Mouse (Mus musculus) cerebellum, adult 9-10 months (tissue): ENCODE data around the gene Cbfa2t3.
"Not testable (repeated sequence)": the region's sequence is repeated elsewhere in the genome, so short reads cannot be mapped to it uniquely, and the experiment has no call there.

Experiments used
- DNase-seq: peaks from one replicate; pipeline ENCODE4 v3.0.0; 2022

Gene Cbfa2t3

DNA sequence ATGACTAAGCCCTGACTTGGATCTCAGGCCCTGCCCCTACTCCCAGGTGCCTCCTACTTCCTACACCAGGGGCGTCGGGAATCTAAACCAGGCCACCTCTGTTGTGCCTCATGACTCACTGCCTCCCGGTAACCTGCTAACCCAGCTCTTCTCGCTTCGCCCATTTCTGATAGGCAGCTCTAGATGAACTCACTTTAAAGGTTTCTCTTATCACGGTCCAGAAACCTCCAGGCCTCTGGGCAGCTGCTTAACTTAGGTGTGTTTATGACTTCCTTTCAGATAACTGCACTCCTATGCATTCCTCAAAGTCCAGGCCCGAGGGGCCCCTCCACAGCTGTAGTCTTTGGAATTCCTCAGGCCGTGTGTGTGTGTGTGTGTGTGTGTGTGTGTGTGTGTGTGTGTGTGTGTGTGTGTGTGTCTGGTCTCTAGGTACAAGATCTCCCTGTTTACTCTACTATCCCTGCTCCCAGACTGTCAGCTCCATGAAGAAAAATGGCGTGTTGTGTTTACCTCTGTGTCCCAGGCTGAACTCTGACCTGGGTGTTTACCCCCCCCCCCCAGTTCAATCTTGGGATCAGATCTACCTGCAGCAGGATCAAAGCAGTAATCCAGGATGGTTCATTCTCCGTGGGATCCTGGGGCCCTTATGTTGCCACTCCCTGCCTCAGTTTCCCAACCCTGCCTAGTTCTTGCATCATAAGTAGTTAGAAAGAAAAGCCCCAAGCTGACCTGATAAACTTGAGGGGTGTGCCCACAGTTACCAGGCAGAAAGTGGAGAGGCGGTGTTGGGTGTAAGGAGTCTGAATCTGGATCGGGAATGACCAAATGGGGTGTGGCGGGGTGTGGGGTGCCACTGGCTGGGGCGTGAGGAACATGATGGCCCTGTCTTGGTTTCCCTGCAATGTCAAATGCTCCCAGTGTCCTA, 62.8 kb downstream of the Cbfa2t3 start:
- DNase-seq: no peak

- DNase-seq: peak; percentile 61
Measured at GRCm38 (mm10) chr8:122633205-122633604, 65.7 kb downstream of the Cbfa2t3 start.

DNA sequence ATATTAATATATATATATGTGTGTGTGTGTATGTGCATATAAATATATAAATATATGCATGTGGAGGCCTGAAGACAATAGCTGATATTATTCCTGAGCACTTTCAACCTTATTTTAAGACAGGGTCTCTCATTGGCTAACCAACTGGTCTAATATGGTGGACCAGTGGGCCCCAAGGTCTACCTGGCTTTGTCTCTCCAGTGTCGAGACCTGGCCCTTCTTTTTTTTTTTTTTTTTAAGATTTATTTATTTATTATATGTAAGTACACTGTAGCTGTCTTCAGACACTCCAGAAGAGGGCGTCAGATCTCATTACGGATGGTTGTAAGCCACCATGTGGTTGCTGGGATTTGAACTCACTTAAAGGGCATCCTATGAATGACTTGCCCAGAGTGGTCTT, 66.8 kb downstream of the Cbfa2t3 start:
- DNase-seq: not testable (repeated sequence)

- DNase-seq: no peak
Measured at GRCm38 (mm10) chr8:122630696-122631095, 68.2 kb downstream of the Cbfa2t3 start.

DNA sequence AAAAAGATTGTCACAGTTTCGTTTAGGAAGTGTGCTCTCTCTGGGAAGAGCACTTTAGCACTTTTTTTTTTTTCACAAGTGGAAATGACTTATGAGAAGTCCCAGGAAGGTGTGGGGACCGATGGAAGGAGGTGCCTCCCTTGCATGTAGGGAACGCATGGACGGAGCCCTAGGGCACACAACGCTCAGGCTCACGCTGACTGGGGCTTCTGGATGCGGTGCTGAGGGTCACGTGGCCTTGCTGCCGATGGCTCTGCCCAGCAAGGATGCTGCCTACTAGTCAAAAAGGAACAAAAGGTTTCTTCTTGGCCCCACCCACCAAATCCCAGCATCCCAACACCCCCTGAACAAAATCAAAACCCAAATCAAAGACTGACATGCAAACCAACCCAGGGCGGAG, 69.5 kb downstream of the Cbfa2t3 start:
- no peak for DNase-seq

DNA sequence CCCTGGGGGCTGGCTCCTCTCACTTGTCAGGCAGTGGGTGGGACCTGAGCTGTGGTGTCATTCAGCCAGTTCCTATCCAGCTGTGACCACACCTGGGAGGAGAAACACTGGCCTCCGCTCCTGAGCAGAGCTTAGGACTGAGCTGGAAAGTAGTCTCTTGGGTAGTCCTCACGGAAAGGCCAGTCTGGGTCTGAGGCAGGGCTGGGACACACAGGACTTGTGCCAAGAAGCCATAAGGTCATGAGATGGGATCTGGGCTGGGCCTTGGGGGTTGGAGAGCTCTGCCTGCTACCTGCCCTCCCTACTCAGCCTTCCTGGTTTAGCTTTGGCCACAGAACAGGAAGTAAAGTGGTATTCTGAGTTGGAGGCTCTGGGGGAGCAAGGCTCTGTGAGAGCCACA, 72.0 kb downstream of the Cbfa2t3 start:
- DNase-seq: no peak

GRCm38 (mm10) chr8:122625811-122626210, 73.1 kb downstream of the Cbfa2t3 start:
- no peak for DNase-seq

DNA sequence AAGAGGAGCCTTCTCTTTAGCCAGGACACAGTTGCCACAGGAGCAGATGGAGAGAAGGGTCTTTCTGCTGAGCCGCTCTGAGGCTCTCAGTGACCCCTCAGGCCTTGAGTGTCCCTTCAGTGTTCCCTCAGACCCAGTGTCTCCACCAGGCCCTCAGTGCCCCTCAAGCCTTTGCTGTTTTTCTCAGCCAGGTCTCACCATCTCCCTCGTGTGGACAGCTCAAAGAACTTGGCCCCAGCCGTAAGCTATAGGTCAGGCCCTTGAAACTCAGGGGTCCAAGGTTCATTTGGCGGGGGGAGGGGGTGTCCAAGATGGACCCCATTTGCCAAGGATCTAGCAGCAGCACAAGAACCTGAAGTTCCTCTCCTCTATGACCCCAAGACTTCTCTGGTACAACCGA, 74.3 kb downstream of the Cbfa2t3 start:
- DNase-seq: no peak

- no peak for DNase-seq
Measured at GRCm38 (mm10) chr8:122623844-122624642, 74.9 kb downstream of the Cbfa2t3 start.

GRCm38 (mm10) chr8:122622727-122623126, 76.2 kb downstream of the Cbfa2t3 start, which contains the start of gene Pabpn1l:
Gene Pabpn1l (minus strand): TSS chr8:122622739.
- DNase-seq: no peak

DNA sequence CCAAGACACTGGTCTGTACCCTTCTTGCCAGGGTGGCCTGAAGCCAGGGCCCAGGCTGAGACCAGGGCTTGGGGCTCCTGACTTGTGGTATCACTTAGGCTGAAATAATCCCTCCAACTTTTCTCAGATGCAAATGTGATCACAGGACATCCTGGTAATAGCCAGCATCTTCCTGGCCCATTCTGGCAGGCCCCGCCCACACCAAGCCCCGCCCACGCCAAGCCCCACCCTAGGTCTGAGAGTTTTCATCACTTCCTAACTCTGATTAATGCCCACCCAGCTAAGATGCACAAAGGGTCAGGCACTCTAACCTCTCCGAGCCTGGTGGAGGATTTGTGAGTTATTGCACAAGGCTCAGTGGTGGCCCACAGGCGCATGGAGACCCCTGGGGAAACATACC, 78.5 kb downstream of the Cbfa2t3 start:
- DNase-seq: no peak

DNA sequence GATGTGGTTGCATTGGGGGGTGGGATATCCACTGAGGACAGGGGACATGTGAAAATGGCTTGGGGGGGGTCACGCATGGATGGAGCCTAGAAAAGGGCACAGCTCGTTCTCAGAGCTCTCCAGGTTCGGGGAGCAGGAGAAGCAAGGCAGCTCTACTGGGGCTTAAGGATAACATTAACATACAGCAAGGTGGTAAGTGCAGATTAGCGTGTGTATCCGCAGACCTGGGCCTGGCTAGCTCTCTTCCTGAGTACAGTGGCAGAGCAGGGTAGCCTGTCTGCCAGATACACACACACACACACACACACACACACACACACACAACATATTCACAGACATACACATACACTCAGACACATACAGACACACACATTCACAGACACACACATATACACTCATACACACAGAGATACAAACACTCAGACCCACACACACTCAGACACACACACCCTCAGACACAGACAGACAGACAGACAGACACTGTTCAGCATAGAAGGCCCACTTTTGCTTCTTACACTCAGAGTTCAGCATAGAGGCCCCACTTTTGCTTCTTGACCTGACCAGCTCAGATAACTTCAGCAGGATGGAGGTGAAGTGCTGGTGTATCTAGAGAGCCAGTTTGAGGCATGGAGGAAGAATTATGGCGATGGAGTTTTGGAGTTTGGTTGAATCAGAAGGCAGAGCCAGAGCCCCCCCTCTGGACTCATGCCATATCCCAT, 80.1 kb downstream of the Cbfa2t3 start:
- no peak for DNase-seq

DNA sequence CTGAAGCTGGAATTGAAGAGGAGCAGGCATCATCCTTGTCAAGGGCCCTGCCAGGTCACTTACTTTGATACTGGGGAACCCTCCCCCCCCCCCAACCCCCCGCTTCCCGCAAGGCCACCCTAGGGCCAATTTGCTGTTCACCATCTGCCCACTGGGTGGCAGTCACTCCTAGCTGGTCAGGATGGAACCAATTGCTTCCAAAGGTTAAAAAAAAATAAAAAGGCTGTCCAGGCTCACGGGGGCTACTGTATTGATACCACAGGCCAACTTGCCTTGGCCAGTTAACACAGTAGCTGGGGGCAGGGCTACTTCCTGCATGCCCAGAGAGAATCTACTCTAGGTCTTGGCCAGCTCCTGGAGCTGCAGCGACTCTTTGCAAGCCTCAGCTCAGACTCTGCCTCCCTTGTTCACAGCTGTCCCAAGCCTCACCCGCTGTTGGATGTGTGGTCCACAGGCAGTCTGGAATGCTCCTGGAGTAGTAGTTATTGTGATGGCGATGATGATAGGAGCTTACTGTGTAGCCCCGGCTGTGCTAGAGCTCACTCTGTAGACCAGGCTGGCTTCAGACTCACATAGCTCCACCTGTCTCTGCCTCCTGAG, 80.9 kb downstream of the Cbfa2t3 start:
- peak; percentile 88 for DNase-seq

DNA sequence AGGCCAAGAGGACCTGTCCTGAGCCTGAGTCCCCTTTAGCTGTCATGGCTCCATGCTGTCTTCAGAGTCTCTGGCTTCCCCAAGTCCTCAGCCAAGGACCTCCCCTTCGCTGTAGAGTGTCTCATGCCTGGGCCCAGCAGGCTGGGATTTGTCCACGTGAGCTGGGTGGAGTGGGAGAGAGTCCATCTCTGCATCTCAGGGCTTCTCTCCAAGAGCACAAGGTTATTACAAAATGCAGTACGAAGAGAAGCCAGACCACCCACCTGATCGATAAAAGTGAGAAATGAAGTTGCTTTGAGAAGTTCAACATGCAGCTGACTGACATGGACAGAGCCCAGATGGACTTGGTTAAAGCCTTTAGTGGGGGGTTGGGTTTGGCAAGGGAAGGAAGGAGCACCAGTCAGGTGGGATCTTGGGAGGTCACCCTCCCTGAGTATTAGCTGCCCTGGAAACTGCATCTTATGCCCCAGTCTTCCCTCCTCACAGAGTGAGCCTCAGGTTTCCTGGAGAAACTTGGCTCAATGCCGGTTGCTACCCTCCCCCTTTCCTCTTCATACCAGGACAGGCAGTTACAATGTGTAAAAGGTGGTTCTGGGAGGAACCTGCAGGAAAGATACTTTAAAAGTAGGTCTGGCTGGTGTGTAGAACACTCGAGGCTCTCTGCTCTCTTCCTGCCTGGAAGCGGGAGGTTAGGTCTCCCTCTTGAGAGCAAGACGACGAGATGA, 82.6 kb downstream of the Cbfa2t3 start:
- DNase-seq: no peak

- DNase-seq: peak; percentile 98
Measured at GRCm38 (mm10) chr8:122611295-122612133, 87.4 kb downstream of the Cbfa2t3 start, which contains the start of the genes Galns and Trappc2l. Gene Galns (minus strand): TSS chr8:122611463. Gene Trappc2l (plus strand): TSS chr8:122611640.

DNA sequence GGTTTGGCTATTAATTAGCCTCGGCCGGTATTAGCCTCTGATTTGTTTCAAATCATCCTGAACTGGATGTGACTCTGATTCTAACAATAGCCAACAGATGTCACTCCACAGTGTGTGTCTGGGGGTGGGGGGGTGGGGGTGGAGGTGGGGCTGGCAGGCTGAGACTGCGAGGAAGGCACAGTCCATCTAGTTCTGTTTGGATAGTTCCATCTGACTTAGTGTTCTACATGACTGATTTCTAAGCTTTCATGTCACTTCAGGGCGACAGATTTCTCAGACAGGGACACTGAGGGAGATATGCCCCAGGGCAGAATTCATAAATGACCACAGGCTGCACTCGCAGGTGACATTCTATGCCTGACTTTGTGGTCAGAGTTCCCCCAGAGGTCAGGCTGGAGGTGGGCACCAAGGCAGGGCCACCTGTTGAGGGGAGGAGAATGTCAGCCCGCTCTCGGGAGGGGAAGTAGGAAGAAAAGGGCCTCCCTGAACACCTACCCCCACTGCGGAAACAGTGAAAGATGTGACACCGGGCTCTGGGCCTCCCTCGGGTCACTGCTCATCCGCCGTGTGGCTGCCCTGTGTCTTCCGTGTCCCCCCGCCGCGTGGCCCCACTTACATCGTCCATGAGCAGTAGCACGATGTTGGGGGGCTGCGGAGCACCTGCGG, 88.2 kb downstream of the Cbfa2t3 start:
- no peak for DNase-seq

GRCm38 (mm10) chr8:122610209-122610608, 88.7 kb downstream of the Cbfa2t3 start:
- DNase-seq: no peak

GRCm38 (mm10) chr8:122606810-122607209, 92.1 kb downstream of the Cbfa2t3 start:
- no peak for DNase-seq

DNA sequence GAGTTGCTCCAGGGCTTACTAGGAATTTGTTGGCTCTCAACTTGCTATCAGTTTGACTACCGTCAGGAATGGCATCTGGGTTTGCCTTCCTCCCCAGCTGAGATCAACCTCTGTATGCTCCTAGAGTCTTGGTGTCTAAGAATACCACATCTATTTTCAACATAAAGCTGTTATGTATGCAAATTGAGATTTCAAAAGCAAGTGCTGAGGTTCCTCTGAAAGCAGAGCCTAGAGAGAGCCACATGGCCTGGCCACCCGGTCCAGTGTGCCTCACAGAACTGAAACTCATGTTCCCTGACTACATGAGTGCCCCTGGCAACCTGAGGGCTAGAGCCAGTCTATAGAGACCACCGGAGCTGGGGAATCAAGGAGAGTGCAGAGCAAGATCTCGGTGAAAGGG, 93.5 kb downstream of the Cbfa2t3 start:
- no peak for DNase-seq

- DNase-seq: no peak
Measured at GRCm38 (mm10) chr8:122604640-122605039, 94.3 kb downstream of the Cbfa2t3 start.
